Mouse (Mus musculus) limb, embryonic 13.5 days (tissue): ENCODE data around the gene Ncmap. TPM values are rescaled to one million over a fixed set of nuclear protein-coding genes. Genes with fewer than 3 reads are reported as not detected.
"Not testable (repeated sequence)": the region's sequence is repeated elsewhere in the genome, so short reads cannot be mapped to it uniquely, and the experiment has no call there.

Experiments used
- ATAC-seq: fragments of 200-750 bp; cut with Nextera tagmentation; 2 replicates; pipeline ENCODE4 v1.8.0; 2017; ENCODE audit warnings: low read depth, moderate number of reproducible peaks, moderate TSS enrichment; ENCODE audit not compliant: low FRiP score
- H3K27ac ChIP-seq: fragments of 300-500 bp; sonication (generic); 2 replicates; pipeline ENCODE4 v1.5.1; 2015; ENCODE audit warnings: inconsistent platforms, mild to moderate bottlenecking, moderate library complexity
- H3K27me3 ChIP-seq: fragments of 300-500 bp; sonication (generic); 2 replicates; pipeline ENCODE4 v1.6.1; 2015; ENCODE audit warnings: mild to moderate bottlenecking, inconsistent platforms
- H3K36me3 ChIP-seq: fragments of 300-500 bp; sonication (generic); 2 replicates; pipeline ENCODE4 v1.6.1; 2015; ENCODE audit warnings: inconsistent platforms, mild to moderate bottlenecking, moderate library complexity
- H3K4me1 ChIP-seq: fragments of 300-500 bp; sonication (generic); 2 replicates; pipeline ENCODE4 v1.6.1; 2015; ENCODE audit warnings: inconsistent platforms
- H3K4me2 ChIP-seq: fragments of 300-500 bp; sonication (generic); replicated peaks from 2 replicates; pipeline ENCODE4 v1.6.1; 2015; ENCODE audit warnings: inconsistent platforms, mild to moderate bottlenecking, moderate library complexity
- H3K4me3 ChIP-seq: fragments of 300-500 bp; sonication (generic); 2 replicates; pipeline ENCODE4 v1.5.1; 2015; ENCODE audit warnings: moderate library complexity, mild to moderate bottlenecking, inconsistent platforms
- H3K9ac ChIP-seq: fragments of 300-500 bp; sonication (generic); 2 replicates; pipeline ENCODE4 v1.6.1; 2015; ENCODE audit warnings: mild to moderate bottlenecking, inconsistent platforms
- H3K9me3 ChIP-seq: fragments of 300-500 bp; sonication (generic); 2 replicates; pipeline ENCODE4 v1.6.1; 2016; ENCODE audit warnings: inconsistent platforms
- WGBS: fragments of 180-500 bp; shearing (Covaris S2); methylation state at CpG from one replicate; pipeline ENCODE4 v1.1.7; 2015; 5-methylcytosine and 5-hydroxymethylcytosine counted together
- polyA plus RNA-seq: library from polyadenylated mRNA; unstranded; fragments of >200 nt; fragmentation: Nextera tagmentation; extraction: Ambion mirVana; gene quantifications from 2 replicates; pipeline ENCODE4 v1.2.1, GENCODE M21; 2015

Gene Ncmap
- polyA plus RNA-seq, 1 experiment from 2014 or later, result 12.0 TPM

DNA sequence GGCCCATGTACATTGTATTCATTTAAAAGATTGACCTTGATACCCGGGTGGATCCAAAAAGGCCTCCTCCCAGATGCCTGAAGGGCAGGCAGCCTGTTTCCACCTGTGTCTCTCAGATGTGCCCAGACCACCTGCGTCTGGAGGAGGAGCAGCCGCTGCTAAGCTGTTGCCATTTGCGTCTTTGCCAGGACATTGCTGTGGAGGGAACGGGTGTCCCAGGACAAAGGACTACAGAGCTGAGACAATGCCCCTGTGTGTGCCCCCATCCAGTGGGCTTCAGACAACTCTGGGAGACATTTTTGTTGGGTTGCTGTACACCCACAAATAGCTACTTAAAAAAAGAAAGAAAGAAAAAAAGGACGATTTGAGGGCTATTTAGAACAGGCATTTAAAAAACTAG lies 35.2 kb downstream of the Ncmap start:
- Histone ChIP-seq H3K9ac (no peak overlapping the region), H3K4me1 (no peaks in the 10 kb centered on the region), H3K36me3 (no peaks in the 10 kb centered on the region), H3K4me2 (no peak overlapping the region), H3K27ac (no peak overlapping the region), H3K27me3 (no peaks in the 10 kb centered on the region), H3K9me3 (no peaks in the 10 kb centered on the region), H3K4me3 (no peak overlapping the region)
- 33% methylated on average over 6 of the region's 6 CpGs for WGBS
- ATAC-seq, result no peak

DNA sequence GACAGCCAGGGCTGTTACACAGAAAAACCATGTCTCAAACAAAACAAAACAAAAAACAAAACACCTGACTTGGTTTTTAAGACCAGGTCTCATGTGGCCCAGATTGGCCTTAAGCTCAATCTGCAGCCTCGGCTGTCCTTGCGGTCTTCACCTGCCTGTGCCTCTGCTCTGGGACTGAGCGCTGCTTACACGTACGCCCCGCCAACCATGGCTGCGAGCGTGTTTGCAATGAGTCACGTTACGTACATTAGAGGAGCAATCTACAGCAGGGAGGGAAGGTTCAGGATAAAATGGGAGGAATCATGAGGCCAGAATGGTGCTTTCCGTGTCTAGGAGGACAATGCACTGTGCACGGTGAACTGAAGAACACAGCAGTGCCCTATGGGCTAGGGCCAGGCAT lies 36.3 kb downstream of the Ncmap start:
- H3K27me3 ChIP-seq, result no peaks in the 10 kb centered on the region
- H3K4me2 ChIP-seq, result no peak overlapping the region
- no peak overlapping the region for H3K9ac ChIP-seq
- H3K4me3 ChIP-seq, result no peak overlapping the region
- H3K4me1 ChIP-seq, result no peaks in the 10 kb centered on the region
- ATAC-seq, result no peak
- 88% methylated on average over 12 of the region's 12 CpGs for WGBS
- no peaks in the 10 kb centered on the region for H3K36me3 ChIP-seq
- H3K27ac ChIP-seq, result no peak overlapping the region
- no peaks in the 10 kb centered on the region for H3K9me3 ChIP-seq

DNA sequence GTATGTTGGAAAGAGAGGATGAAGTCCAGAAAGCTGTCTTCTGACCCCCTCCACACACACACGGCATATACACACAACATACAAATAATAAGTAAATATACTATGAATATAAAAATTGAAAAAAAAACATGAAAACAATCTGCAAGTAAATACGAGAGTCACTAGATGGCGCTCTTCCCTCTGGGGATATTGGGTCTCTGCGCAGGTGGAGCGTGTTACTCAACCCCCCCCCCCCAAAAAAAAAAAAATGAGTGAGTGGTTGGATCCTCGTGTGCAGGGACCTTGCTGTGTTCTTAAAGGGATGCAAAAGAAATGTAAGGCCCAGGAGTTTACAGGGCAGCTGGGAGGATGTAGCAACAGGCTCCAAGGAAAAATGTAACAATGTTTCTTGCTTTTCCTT lies 39.3 kb downstream of the Ncmap start:
- WGBS, result 1% methylated on average over 6 of the region's 6 CpGs
- no peaks in the 10 kb centered on the region for H3K27me3 ChIP-seq
- H3K4me1 ChIP-seq, result peaks cover 9% of the 10 kb centered on the region
- H3K27ac ChIP-seq, result no peak overlapping the region
- H3K4me2 ChIP-seq, result no peak overlapping the region
- no peaks in the 10 kb centered on the region for H3K9me3 ChIP-seq
- ATAC-seq, result no peak
- H3K4me3 ChIP-seq, result no peak overlapping the region
- H3K9ac ChIP-seq, result no peak overlapping the region
- H3K36me3 ChIP-seq, result no peaks in the 10 kb centered on the region

DNA sequence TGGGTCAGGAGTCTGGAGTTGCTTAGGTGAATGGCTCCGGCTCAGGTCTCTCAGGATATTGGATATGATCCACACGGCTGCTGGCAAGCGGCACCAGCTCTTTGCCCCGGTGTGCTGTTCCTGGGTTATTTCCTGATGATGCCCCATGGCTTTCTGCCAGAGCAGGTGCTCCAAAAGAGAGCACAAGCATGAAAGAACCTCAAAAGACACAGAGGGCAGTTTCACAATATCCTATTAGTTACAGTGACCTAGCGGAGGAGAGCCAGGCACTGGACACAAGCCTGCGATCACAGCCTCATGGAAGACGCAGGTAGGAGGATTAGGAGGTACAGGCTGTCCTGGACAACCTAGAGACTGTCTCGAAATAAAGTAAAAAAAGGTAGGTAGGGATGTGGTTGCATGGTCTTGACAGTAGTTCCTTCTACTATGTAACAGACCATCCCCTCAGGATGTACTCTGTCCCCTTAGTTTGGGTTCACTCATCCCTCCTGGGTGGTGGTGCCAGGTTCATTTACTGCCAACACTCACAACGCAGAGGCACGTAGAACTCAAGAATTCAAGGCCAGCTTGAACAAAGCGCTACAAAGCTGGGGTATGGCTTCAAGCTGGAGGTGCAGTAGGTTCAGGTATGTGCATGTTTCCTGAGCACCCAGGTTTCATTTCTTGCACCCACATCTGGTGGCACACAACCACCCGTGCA lies 40.7 kb downstream of the Ncmap start:
- H3K36me3 ChIP-seq, result no peaks in the 10 kb centered on the region
- H3K9ac ChIP-seq, result no peak overlapping the region
- H3K4me3 ChIP-seq, result no peak overlapping the region
- H3K27ac ChIP-seq, result no peak overlapping the region
- 81% methylated on average over 12 of the region's 12 CpGs for WGBS
- H3K4me1 ChIP-seq, result peaks cover 9% of the 10 kb centered on the region
- ATAC-seq, result no peak
- H3K4me2 ChIP-seq, result no peak overlapping the region
- no peaks in the 10 kb centered on the region for H3K9me3 ChIP-seq
- no peaks in the 10 kb centered on the region for H3K27me3 ChIP-seq

DNA sequence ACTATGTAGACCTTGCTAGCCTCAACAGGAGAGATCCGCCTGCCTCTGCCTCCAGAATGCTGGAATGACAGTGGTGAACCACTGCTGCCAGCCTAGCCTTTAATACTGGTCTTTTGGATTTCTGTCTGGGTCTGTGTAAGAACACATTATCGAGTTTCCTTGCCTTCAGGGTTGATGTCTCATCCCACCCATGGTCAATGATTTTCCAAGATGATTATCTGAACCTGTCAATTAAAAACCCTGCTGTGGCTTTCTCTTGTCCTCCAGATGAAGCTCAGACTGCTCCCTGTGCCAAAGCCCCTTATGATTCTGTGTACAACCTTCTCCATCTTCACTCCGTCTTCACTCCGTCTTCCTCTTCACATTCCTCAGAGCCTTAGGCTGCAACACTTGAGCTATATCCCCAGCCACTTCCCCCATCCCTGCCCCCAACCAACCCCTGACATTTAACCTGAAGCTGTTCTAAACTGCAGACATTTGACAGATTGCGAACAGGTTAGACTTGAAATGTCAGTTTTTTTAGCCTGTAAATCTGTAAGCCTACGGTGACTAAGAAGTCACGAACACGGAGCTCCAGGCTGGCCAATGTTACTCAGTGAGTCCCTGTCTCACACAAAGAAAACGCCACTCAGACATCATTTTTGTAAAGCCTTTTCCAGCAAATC lies 42.0 kb downstream of the Ncmap start:
- WGBS, result 74% methylated on average over 9 of the region's 9 CpGs
- Histone ChIP-seq H3K36me3 (no peaks in the 10 kb centered on the region), H3K4me3 (no peak overlapping the region), H3K4me1 (peaks cover 20% of the 10 kb centered on the region), H3K9me3 (no peaks in the 10 kb centered on the region), H3K4me2 (no peak overlapping the region), H3K27ac (no peak overlapping the region), H3K27me3 (no peaks in the 10 kb centered on the region), H3K9ac (no peak overlapping the region)
- no peak for ATAC-seq

DNA sequence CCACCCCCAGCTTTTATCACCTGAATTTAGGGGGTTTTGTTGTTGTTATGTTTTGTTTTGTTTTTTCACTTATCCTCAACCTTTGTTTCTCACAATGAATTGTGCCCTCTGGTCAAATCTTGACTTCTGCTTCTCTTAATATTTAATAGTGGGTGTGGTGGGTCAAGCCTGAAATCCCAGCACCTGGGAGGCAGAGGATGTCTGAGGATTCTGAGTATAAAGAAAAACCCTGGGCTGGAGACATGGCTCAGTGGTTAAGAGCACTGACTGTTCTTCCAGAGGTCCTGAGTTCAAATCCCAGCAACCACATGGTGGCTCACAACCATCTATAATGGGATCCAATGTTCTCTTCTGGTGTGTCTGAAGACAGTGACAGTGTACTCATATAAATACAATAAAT lies 43.3 kb downstream of the Ncmap start:
- not testable (repeated sequence) for H3K4me3 ChIP-seq, H3K4me2 ChIP-seq, H3K27me3 ChIP-seq, H3K36me3 ChIP-seq, ATAC-seq, H3K9me3 ChIP-seq
- Histone ChIP-seq H3K4me1 (peaks cover 21% of the 10 kb centered on the region), H3K27ac (peak overlapping the region; percentile 95), H3K9ac (peak overlapping the region; percentile 62; the same call in 1 of the 2 replicates)

DNA sequence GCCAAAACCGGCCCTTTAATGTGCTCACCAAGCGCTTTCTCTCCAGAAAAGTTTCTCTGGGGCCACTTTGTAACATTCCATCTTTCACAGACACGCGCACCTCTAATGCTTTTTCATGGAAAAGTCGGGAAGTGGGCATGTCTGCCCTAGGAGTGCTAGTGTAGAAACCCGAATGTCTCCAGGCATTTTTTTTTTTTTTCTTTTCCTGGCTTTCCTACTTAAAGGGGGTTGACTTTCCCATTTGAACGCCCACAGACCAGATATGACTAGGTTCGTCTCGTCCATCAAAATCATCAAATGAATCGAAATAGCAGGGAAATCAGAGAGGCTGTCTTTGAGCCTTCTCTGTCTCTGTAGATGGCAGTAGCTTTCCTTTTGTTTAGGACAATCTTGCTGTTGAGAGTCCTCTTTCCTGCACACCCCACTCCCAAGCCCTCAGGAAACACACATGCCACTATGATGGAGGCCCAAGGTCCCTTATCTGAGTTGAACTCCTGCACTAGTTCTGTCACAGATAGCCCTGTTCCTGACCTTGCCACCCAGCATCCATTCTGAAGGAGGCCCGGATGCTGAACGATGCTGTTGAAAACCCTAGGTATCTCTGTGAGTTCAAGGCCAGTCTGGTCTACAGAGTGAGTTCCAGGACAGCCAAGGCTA lies 44.1 kb downstream of the Ncmap start:
- H3K9me3 ChIP-seq, result 0 out of 2 replicates have a peak, but pooled peaks cover 4% of the 10 kb centered on the region
- peaks cover 10% of the 10 kb centered on the region for H3K36me3 ChIP-seq
- peak overlapping the region; percentile 62 for H3K9ac ChIP-seq
- H3K4me2 ChIP-seq, result peak overlapping the region; percentile 65
- no peak; the same call in none of the 2 replicates for ATAC-seq
- peak overlapping the region; percentile 98 for H3K4me3 ChIP-seq
- H3K27ac ChIP-seq, result peak overlapping the region; percentile 95
- peaks cover 21% of the 10 kb centered on the region for H3K4me1 ChIP-seq
- 16% methylated on average over 12 of the region's 12 CpGs for WGBS
- H3K27me3 ChIP-seq, result no peaks in the 10 kb centered on the region

DNA sequence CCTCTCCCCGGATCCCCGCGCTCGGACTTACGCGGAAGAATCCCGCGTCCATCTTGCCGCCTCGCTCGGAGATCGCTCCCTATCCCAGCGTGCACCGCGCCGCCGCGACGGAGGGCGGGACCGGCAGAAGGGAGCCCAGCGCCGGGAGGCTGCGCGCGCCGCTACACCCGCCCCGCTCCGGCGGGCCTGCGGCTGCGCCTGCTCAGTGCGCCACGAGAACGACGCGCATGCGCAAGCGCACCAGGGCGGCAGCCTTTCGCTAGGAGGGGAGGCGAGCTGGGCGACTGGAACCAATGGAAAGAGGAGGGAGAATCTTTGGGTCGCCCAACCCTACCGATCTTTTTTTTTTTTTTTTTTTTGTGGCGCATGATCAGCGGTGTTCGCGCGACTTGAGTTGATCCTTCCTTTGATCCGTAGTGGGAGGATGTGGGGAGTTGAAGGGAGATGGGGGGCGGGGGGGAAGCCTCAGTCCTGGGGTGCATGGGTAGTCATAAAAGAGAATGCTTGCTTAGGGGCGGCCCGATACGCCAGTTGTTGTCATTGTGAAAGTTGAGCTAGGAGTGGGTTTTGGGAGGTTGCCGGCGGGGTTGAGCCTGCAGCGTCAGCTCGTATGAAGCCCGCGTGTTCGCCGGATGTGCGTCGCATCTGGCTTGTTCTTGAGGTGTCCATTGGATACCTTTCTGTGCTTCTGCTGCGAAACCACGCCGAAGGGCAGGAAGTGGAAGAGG lies 44.8 kb downstream of the Ncmap start, which contains the start of gene Srrm1:
TSS of gene Srrm1 (minus strand) at position 256 of the 728 bp plus-strand sequence.
- ATAC-seq, result peak; percentile 92
- Histone ChIP-seq H3K9me3 (0 out of 2 replicates have a peak, but pooled peaks cover 4% of the 10 kb centered on the region), H3K27me3 (no peaks in the 10 kb centered on the region), H3K36me3 (peaks cover 15% of the 10 kb centered on the region), H3K4me2 (peak within 1 kb of the TSS; percentile 90), H3K9ac (peak within 1 kb of the TSS; percentile 99), H3K4me3 (peak within 1 kb of the TSS; percentile 98), H3K4me1 (peaks cover 21% of the 10 kb centered on the region), H3K27ac (peak within 1 kb of the TSS; percentile 95)
- under 1% methylated on average over 61 of the region's 69 CpGs for WGBS

DNA sequence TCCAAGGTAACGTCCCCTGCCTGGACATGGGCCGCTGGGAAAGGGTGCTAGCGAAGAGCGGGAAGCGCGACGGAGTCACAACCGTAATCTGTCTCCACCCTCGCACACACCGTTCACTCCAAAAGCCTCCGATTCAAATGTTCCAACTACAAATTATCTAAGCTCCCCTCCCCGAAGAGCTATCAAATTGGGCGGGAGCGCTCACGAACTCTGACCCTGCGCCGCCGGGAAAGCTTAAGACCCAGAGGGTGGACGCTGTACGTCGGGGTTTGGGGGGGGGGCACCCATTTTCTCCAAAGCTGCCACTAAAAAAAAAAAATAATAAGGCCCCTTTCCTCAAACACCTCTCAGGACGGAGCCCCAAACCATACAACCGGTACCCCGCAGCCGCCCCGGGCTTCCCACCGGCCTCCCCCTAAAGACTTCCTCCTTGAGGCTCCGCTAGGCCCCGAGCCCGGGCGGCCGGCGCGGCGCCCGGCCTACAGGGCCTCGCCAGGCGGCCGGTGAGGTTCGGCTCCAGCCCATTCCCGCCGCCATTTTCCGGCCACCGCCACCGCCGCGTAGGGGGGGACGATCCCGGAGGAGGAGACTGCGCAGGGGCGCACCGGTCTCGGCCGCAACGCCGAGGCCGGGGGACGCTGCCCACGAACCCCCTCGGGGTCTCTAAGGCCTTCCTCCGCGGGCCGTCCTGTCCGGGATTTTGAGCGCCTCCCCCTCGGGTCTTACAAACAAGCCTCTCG lies 45.5 kb downstream of the Ncmap start:
- under 1% methylated on average over 63 of the region's 67 CpGs for WGBS
- Histone ChIP-seq H3K36me3 (peaks cover 15% of the 10 kb centered on the region), H3K4me3 (peak overlapping the region; percentile 98), H3K9ac (peak overlapping the region; percentile 99), H3K27ac (peak overlapping the region; percentile 90), H3K27me3 (no peaks in the 10 kb centered on the region), H3K4me2 (peak overlapping the region; percentile 90), H3K9me3 (0 out of 2 replicates have a peak, but pooled peaks cover 4% of the 10 kb centered on the region), H3K4me1 (peaks cover 21% of the 10 kb centered on the region)
- peak; percentile 28; the same call in 1 of the 2 replicates for ATAC-seq

DNA sequence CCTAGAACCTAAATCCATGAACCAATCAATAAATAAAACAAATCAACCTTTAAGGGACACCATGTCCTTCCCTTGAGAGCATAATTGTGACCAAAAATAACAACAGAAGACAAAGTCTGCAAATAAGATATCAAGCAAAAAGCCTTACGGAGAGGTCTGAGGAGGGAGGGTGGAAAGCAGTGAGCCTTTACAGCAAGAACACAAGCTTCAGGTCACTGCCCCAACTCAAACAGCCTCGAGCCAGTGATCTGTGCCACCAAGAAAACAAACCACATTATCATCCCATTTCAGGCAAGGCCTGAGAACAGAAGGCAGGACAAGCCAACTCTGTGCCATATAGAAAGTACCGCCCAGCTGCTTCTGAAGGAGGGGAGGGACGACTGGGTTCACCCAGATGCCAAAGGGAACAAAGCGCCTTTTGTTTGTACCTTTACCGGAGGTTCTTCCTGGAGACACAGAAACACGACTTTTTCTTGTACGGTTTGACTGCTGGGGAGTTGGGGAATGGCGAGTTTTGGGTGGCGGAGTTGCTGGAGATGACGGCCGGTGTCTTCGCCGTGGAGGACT lies 60.6 kb downstream of the Ncmap start:
- peaks cover 98% of the 10 kb centered on the region for H3K36me3 ChIP-seq
- H3K4me3 ChIP-seq, result no peak overlapping the region
- no peak overlapping the region for H3K4me2 ChIP-seq
- WGBS, result 90% methylated on average over 14 of the region's 14 CpGs
- H3K9me3 ChIP-seq, result no peaks in the 10 kb centered on the region
- no peaks in the 10 kb centered on the region for H3K27me3 ChIP-seq
- no peak for ATAC-seq
- H3K9ac ChIP-seq, result no peak overlapping the region
- H3K27ac ChIP-seq, result no peak overlapping the region
- H3K4me1 ChIP-seq, result no peaks in the 10 kb centered on the region

DNA sequence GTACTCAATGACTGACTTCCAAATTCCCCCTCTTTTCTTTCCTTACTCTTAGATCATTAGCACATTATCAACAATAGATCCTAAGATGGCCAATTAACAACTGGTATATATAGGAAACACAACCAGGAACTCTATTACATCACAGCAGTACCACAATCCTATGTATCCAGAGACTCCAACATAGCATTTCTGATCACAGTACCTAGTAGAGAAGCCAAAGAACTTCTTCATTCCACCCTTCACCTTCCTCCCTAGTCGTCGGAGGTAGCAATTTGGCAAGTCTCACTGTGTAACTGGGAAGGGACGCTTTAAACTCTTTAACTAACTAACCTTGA lies 62.0 kb downstream of the Ncmap start:
- no peaks in the 10 kb centered on the region for H3K27me3 ChIP-seq
- no peak overlapping the region for H3K4me2 ChIP-seq
- WGBS, result 95% methylated on average over 3 of the region's 3 CpGs
- H3K4me3 ChIP-seq, result no peak overlapping the region
- no peak for ATAC-seq
- H3K4me1 ChIP-seq, result no peaks in the 10 kb centered on the region
- no peaks in the 10 kb centered on the region for H3K9me3 ChIP-seq
- H3K9ac ChIP-seq, result no peak overlapping the region
- H3K36me3 ChIP-seq, result peaks cover 98% of the 10 kb centered on the region
- no peak overlapping the region for H3K27ac ChIP-seq
